Mouse (Mus musculus): ENCODE data around the gene Slamf1.

Gene Slamf1

GRCm38 (mm10) chr1:171766898-171767297 is at the start of gene Slamf1:
TSS of gene Slamf1 (plus strand) at chr1:171767127.
- DNase-seq (ENCODE audit: extremely low spot score, low spot score): no peak

- no peak for DNase-seq (ENCODE audit: extremely low spot score, low spot score)
These were observed 35.7 kb upstream of the Slamf1 start for GRCm38 (mm10) chr1:171731195-171731594.

DNA sequence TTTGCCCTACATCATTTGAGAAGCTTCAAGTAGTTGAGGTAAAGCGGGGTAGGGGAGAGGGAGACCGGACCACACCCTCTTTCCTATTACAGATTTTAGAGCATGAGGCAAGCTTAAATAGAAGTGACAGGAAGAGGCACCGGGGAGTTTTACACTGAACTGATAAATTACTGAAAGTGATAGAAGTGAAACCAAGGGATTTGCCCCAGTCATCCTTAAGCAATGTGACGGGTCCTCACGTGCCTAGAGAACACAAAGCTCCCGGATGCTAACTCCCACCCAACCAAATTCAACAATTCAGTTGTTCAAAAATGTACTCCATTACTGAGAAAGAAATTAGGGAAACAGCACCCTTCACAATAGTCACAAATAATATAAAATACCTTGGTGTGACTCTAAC is 32.0 kb upstream of the Slamf1 start:
- DNase-seq (ENCODE audit: extremely low spot score, low spot score): no peak

DNA sequence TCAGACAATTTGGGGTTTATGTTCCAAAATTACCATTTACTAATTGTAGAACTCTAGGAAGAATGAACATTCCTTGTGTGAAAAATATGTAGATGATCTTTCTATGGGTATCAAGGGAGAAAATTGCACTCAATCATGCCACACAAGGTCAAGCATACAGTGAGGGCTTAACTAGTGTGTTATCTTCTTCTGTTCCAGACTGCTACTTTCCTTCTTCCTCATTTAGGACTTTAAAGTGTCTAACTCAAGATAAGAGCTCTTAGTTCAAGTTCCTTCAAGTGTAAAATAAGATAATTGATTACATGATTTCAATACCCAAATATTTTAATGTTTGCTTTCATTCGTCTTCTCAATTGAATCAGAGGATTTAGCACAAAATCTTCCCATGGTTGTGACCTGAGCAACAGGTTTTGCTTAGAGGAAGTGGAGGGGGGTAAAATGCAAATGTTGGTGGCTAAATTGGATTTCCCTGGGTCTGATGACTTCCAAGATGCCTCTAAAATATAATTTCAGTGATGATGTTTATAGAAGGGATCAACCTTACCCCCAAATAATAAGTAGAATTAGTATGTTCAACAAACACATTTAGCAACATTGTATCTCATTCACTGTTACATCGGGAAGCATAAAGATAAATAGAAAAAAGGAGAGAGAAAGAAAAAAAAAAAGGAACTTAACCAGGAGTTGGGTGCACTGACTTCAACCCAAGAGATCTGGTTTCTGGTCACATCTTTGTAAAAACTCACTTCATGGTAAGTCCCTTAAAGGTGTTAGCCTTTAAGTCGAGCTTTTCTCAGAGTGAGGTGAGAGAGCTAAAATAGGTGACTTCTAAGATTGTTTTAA is 18.6 kb upstream of the Slamf1 start:
- no peak for DNase-seq (ENCODE audit: extremely low spot score, low spot score)

GRCm38 (mm10) chr1:171761853-171762448 is 5.0 kb upstream of the Slamf1 start:
- no peak for DNase-seq (ENCODE audit: extremely low spot score, low spot score)

DNA sequence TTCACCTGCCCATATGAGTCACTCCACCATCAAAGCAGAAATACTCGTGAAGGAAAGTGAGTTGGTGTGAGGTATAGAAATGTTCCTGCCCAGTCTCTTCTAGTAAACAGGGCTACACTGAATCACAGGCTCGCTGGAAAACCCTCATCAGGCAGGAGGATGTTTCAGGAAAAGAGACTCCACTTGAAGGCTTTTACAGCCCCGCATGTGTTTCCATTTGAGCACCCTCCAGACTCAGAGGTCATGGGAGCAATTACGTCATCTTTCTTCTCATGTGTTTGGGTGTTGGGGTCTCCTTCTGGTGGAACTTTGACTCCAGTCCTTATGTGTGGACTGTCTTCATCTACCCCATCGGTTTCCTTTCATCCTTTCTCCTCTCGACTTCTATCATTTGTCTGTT is 4.1 kb downstream of the Slamf1 start:
- DNase-seq (ENCODE audit: extremely low spot score, low spot score): no peak

DNA sequence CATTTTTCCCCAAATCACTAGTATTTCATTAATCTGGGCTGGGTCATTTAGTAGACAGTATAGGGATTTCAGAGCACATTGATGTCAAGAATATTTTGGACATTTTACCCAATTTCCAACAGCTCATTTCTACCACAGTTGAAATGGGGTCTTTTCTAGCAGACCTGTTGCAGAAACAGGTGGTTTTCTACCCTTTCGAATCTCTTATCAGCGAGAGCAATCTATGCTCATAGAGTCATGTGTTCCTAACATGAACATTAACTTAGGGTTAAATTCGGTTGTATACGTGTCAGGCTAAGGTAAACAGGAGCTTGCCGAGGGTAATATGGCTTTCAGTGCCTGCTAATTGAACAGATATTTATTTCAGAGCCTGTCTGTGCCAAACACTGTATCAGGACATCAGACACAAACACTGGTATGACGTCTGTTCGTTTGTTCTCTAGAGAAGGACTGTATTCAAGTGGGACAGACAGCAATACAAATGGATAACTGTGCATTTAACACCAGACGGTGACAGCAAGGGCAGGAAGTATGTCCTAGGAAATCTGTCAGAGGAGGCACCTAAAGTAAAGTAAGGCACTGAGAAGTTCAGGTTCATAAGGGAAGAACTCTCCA is 5.3 kb downstream of the Slamf1 start:
- DNase-seq (ENCODE audit: extremely low spot score, low spot score): no peak

DNA sequence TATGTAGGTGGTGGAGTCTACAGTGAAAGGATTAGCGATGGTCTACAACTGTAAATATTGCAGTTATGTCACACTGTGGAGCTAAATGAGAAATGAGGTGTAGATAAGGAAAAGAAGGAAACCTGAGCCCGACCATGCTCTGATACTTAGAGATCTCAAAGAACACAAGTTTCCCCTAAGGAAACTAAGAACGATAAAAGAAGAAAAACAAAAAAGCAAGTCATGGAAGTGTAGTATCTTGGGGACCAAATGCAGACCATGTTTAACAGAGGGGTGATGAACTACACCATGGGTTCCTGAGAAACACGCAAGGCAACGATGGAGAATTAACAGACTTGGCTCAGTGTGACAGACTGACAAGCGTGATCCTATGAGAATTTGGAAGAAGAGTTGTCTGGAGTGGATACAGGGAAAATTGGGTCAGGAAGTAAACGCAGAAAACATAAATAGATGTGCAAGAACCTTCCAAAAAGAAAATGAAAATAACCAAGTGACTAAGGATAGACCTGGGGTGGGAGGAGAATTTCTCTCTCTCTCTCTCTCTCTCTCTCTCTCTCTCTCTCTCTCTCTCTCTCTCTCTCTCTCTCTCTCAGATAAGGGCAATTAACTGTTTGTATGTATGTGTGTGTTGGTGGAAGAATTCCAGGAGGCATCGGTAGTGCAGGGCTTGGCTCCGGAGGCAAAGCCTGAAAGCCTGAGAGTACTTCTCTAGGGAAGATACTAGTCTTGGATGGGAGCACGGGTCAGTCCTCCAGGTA is 6.5 kb downstream of the Slamf1 start:
- no peak for DNase-seq (ENCODE audit: extremely low spot score, low spot score)

- no peak for DNase-seq (ENCODE audit: extremely low spot score, low spot score)
These were observed 7.3 kb downstream of the Slamf1 start for GRCm38 (mm10) chr1:171774266-171774665.

DNA sequence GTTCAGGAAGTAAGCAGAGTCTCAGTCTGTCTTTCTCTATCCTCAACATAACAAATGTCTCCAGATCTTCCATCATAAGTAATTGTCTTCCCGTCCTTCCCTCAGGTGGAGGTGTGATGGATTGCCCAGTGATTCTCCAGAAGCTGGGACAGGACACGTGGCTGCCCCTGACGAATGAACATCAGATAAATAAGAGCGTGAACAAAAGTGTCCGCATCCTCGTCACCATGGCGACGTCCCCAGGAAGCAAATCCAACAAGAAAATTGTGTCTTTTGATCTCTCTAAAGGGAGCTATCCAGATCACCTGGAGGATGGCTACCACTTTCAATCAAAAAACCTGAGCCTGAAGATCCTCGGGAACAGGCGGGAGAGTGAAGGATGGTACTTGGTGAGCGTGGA is 7.8 kb downstream of the Slamf1 start:
- no peak for DNase-seq (ENCODE audit: extremely low spot score, low spot score)

GRCm38 (mm10) chr1:171775781-171776180 is 8.9 kb downstream of the Slamf1 start:
- DNase-seq (ENCODE audit: extremely low spot score, low spot score): no peak

DNA sequence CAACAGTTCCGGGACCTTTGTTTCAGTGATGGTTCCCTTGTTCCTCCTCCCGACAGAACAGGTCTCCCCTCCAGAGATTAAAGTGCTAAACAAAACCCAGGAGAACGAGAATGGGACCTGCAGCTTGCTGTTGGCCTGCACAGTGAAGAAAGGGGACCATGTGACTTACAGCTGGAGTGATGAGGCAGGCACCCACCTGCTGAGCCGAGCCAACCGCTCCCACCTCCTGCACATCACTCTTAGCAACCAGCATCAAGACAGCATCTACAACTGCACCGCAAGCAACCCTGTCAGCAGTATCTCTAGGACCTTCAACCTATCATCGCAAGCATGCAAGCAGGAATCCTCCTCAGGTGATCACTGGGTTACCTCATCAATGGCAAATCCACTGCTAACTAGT is 10.1 kb downstream of the Slamf1 start:
- DNase-seq (ENCODE audit: extremely low spot score, low spot score): no peak

DNA sequence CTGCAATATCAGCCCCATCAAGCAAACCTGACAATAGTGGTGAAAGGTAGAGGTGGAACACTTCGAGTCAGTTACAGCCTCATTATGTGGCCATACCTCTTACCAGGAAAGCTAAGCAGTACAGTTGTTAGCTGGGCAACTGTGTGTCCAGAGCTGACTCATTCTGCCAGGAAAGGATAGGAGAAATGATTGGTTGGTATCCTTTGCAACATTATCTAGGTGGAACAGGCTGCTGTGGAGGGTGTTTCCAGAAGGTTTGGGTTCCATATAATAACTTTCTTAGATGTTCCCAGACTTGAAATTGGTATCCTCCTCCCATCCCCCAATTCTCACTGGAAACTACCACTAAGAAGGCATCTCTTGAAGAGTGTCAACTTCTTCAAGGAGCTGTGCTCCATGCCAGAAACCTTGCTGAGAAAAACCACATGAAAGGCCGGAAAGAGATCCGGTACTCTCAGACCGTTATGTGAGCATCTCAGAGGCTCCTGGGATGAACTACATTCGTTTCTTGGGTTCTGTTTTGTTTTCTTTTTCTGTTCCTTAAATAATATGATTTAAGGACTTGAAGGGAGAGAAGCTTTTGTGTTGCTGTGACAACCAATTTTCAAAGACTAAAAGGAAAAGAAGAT is 15.5 kb downstream of the Slamf1 start:
- no peak for DNase-seq (ENCODE audit: extremely low spot score, low spot score)

DNA sequence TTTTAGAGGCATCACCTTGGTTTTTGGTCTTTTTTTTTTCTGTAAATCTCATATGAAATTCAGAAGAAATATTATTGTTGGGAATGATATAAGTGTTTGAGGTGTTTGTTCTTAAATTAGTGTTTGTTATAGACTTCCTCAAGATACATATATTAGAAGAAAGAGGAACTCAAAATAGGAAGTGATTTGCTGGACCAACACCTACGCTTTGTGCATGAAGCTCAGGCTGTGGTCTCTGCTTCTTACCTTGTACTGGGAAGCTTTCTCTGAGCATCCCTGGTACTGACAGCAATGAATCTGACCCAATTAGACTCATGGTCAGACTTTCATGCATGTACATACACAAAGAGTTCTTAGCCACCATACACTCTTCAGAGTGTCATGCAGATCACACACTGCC is 18.9 kb downstream of the Slamf1 start:
- DNase-seq (ENCODE audit: extremely low spot score, low spot score): no peak

DNA sequence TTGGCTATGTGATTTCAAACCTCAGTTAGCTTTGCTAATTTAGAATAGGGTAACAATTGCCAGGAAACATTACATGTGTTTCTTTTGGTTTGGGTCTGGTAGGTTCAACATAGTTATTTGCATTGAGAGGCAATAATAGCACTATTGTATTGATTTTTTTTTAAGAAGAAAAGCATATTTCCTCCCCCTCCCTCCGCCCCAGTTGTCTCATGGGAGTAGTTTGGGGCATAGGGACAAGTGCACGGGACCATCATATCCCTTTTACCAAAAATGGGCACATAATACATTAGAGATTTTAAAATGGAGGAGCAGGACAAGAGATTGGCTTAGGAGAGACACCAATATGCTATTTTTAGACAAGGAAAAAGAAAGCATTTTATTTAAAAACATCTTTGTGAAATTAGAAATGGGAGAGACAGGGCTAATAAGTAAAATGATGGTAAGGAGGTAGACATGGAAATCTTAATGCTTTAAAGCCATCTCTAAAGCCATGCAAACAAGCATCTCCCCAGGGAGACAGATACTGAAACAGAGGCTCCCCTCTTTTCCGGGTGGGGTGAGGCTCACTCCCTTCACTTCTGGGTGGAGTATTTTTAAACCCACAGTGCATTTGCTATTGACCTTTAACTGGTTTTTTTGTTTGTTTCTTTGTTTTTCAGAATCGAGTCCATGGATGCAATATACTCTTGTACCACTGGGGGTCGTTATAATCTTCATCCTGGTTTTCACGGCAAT is 20.5 kb downstream of the Slamf1 start:
- DNase-seq (ENCODE audit: extremely low spot score, low spot score): no peak

DNA sequence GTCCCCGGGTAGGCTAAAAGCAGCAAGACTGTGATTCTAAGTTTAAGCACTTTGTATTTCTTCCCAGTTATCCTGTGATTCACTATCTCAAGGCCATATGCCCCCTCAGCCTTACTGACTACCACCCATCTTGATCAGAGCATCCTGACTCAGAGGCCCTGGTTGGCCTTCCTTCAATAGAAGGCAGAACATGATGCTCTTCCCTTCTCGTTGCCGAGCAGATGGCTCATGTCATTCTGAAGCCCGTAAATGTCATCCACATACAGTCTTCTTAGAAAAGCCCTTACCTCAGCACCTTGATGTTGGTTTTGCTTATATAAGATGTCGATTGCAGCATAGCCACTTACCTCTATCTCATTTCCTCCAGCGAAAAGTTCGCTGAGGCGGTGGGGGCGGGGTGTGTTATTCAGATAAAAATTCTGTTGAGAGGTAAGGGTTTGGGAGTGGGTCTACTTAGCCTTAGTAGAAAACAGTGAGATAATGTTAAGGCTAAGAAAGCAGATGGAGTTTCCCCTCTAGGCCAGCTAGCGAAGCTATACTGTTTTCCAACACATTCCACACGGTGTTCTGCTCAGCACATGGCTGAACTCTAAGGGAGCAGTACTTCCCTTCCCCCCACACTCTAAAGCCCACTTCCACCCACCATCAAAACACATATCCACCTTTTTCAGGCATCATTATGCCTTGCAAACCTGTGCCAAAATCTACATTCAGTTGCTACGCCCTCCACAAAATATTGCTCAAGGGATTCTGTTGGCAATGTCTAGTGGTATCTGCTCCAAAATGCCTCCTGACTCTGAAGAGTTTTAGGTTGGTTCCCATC is 21.7 kb downstream of the Slamf1 start:
- DNase-seq (ENCODE audit: extremely low spot score, low spot score): no peak

GRCm38 (mm10) chr1:171789407-171789806 is 22.5 kb downstream of the Slamf1 start:
- no peak for DNase-seq (ENCODE audit: extremely low spot score, low spot score)

DNA sequence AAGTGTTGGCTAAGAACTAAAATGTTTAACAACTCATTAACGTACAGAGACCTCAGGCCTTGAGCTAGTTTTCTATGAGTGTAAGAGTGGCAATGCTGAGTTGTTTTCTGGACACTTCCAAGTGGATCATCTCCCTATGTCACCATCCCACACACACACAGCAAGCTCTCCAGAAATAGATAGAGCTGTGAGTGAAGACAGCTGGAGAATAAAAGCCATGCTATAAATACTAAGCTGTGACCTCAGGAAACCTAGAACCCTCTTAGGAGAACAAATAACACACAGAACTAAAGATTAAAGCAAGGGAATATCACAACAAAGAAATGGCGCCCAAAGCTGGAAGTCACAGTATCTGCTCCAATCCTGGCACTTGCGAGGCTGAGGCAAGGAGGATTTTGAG is 24.6 kb downstream of the Slamf1 start:
- DNase-seq (ENCODE audit: extremely low spot score, low spot score): no peak

GRCm38 (mm10) chr1:171796185-171796584 is 29.3 kb downstream of the Slamf1 start:
- no peak for DNase-seq (ENCODE audit: extremely low spot score, low spot score)

DNA sequence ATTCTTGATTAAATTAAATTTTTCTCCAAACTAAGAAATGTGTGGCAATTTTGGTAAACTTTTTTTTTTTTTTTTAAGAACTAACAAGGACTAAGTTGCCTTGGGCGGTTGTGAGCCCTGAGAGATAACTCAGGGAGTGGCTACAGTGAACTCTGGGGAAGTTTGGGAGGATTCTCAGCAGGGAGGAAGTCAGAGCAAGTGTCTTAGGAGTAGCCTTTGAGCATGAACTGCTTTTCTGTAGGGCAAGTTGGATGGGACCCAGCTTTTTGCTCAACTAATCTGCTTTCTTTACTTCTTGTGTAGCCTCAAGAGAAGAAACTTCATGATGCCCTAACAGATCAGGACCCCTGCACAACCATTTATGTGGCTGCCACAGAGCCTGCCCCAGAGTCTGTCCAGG is 30.9 kb downstream of the Slamf1 start:
- DNase-seq (ENCODE audit: extremely low spot score, low spot score): no peak
